Mouse (Mus musculus) retina, postnatal 1 day (tissue): ENCODE results near the gene Mup21.
"Not testable (repeated sequence)": the region's sequence is repeated elsewhere in the genome, so short reads cannot be mapped to it uniquely, and the experiment has no call there.

ENCODE experiments used
- DNase-seq: peaks from one replicate; pipeline ENCODE4 v3.0.0-alpha.2; 2012

The Mup21 gene

GRCm38 (mm10) chr4:62150811-62151210, at the start of gene Mup21:
TSS of gene Mup21 (minus strand) at chr4:62150863.
- no peak for DNase-seq

DNA sequence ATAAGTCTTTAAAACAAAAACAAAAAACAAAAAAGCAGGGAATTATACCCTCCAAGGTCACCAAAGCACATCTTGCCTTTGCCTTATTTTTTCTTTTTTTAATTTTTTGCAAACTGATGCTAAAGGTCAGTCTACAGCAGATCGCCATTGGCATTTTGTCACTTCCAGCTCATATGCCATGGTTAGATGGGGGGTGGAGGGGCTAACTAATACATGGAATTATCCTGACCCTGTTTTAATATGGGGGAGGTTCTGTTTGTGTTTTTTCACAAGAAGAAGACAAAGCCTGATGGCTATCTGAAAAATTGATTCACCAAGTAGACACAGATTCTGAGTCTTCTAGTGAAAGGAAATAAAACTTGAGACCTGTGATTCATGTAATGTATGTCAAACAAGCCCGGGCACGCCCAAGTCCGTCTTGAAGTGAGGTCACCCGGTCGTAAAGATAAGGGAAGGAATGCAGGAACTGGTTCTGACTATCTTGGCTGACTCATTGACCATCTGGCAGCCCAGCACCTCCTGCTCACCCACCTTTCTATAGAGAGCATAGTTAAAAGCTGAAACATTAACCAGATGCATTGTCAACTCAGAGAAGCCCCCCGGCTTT, 49.4 kb upstream of the Mup21 start:
- DNase-seq: no peak

DNA sequence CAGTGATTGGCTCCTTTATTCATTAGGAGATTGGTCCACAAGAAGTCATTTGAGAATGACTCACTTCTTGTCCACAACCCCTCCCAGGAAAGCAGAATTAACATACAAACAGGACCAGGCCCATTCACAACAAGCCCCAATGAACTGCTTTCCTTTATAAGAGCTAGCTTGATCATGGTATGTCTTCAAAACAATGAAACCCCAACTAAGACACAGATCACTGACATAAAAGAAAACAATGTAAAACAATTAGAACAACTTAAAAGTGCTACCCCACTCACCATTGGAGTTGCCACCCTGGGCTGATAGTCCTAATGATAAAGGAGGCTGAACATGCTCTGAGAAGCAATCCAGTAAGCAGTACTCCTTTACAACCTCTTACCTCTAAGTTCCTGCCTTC, 38.1 kb upstream of the Mup21 start:
- DNase-seq: no peak

GRCm38 (mm10) chr4:62177282-62177681, 26.6 kb upstream of the Mup21 start:
- peak; percentile 27 for DNase-seq

GRCm38 (mm10) chr4:62174471-62174870, 23.8 kb upstream of the Mup21 start:
- no peak for DNase-seq

DNA sequence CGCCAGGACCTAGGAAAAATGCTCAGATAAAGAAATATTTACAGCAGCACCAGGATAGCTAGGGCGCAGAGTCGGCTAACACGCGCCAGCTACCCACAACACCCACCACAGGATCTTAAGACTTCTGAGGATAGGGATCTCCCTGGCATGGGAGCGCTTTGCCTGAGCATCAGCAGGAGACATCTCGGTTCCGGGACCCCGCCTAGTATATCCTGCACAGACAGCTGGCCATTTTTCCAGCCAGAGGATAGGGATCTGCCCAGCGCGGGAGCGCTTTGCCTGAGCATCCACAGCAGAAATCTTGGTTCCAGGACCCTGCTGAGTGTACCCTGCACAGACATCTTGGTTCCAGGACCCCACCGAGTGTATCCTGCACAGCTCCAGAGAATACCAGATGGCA, 17.0 kb upstream of the Mup21 start:
- DNase-seq: not testable (repeated sequence)

DNA sequence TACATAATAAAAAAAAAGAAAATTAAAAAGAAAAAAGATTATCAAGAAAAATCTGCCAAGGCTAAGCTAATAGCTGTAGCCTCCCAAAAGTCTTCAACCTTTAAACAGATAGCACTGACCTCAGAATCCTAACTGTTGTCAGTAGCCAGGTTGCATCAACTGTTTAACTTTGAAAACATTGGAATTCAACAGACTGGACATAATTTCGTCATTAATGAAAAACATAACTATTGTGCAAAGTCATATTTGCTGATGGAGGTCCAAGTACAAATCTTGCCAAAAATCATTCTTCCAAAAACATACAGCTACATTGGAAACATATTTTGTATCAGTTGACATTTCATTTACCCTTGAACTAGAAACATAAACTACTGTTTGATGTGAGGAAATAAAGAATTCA, 7.7 kb upstream of the Mup21 start:
- DNase-seq: no peak

- DNase-seq: peak; percentile 35
These were observed 17.0 kb downstream of the Mup21 start for GRCm38 (mm10) chr4:62133706-62134105.

DNA sequence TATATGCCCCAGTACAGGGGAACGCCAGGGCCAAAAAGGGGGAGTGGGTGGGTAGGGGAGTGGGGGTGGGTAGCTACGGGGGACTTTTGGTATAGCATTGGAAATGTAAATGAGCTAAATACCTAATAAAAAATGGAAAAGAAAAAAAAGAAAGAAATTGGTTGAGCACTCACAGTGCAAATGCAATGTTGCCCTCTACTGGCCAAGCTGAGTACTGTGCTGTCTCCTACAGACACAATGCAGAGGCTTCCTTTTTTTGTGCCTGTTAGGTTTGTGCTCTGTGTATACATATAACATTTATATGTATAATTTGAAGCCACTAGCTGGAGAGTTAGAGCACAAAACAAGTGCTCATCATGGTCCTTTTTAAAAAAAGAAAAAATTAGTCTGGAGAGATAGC, 47.3 kb downstream of the Mup21 start:
- peak; percentile 18 for DNase-seq
